Mouse (Mus musculus): Measurements from ENCODE around the gene Mmp24.
A peak's percentile ranks its signal among the peaks of the same experiment; 100 is the strongest.

Mmp24 gene

DNA sequence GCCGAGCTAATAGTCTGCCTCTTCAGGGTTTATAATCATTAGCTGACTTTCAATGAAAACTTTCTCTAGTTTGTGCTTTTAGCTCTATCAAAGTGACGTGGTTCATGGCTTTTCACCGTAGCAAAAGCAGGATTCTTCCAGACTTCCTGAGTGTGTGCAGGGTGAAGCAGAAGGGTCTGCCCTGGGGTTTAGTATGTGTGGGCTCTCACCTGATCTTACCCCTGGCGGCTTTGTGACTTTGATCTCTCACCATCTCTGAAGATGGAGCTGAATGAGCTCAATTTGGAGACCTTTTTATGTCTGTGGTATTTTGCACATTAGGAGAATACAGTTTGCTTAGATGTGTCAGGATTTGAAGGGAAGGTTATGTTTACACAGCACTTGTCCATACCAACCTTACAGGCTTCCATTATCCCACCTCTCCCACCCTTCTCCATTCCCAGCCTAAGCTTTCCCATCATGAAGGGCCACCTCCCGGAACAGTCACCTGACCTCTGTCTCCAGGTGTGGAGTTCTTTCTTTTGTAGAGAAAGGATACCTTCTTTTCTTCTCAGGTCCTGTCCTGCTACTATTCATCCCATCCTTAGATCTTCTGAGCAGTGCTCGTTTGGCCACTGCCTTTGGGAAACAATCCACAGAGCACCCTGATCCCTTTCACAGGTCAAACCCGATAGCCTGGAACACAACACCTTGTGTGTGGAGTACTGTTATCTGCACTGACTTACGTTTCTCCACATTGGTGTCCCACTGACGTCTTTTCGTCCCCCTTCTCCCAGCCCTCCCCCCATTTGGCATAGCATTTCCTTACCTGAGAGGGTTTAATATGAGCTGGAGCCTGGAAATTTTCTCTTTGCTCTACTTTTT, 1.9 kb downstream of the Mmp24 start:
- no peak for DNase-seq

DNA sequence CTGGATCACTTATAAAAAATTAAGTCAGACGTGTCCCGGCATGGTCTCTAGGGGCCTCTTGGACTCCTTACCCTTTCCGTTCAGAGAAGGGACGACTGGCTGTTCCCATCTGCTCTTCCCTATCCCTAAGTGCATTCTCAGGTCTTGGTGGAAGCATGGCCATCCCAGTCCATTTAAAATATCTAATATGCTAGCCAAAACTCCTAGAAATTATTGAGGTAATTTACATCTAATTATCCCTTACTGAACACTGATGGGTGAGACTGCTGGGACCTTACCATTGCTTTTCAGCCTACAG, 2.5 kb downstream of the Mmp24 start:
- no peak for DNase-seq

DNA sequence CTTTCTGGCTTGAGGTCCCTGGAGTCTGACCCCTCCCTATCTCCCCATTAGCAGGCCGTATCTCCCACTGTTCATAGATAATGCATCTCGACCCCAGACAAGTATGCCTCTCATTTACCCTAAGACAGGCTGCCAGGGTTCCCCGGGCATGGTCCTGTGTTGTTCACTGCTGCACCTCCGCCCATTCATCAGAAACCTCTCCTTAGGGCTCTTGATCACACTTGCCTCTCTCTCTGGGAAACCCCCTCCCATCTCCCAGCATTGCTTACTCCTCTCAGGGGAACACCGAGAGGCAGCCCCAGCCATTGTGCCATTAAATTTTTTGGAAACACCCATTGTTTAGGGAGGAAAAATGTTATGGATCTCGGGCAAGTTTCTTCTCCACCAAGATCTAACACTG, 2.9 kb downstream of the Mmp24 start:
- DNase-seq = no peak

DNA sequence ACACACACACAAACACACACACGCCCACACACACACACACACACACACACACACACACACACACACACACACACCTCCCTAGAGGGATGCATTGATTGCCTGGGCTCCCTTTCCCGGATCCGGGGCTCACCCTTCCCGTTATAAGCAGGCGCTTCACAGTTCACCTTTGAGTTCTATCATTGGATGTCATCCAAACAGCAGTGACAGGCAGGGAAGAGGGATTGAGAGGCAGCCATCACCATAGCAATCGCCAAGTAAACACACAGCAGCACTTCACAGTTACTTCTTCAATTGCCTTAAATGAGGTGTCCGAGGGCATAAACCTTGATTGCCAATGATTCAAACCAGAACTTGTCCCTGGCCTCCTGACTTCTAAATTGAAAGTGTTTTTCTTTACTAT, 3.9 kb downstream of the Mmp24 start:
- peak; percentile 25 for DNase-seq

DNA sequence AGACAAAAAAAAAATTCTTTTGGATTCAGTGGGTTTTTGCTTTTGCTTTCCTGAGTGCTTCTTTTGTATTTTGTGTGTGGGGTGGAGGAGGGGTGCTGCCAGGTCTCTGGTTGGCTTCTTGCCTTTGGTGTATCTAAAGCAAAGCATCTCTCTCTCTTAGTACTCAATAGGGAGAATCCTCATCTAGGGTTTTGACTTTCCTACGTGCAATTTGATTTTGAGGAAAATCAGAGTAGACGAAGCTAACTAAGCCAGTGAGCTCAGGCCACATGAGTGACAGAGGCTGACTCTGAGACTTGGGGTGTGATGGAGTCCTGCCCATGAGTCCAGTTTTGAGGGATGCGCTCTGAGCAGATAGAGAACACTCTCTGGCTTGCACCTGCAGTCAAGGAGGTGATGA, 4.4 kb downstream of the Mmp24 start:
- no peak for DNase-seq

DNA sequence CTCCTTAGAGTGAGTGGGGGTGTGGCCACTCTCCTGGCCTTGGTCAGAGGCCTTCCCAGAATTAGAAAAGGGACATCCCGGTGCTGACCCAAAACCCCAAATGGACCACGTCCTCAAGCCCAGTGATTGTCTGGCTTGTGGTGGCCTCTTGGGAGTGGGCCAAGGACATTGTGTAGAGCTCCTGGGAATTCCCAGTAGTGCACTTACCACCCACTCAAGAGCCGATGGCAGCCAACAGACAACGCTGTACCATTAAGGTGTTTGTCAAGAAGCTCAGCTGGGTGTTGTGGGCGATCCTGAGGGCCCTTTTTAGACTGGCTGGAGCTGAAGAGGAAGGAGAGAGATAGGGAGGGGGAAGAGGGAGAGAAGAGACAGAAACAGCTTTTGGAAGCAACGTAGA, 9.4 kb downstream of the Mmp24 start:
- DNase-seq = no peak

DNA sequence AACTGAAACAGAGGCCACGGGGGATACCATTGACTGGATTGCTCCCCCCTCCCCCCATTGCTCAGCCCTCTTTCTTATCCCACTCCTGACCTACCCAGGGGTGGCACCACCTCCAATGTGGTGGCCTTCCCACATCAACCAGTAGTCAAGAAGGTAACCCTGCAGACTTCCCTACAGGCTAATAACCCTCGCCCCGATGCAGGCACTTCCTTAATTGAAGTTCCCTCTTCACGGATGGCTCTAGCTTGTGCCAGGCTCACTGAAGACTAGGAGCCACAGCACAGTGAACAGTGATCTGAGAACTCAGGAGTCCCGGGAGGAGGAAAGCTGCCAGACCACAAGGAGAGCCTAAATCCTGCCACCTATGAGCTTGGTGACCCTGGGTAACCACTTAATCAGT, 11.8 kb downstream of the Mmp24 start:
- DNase-seq = no peak

DNA sequence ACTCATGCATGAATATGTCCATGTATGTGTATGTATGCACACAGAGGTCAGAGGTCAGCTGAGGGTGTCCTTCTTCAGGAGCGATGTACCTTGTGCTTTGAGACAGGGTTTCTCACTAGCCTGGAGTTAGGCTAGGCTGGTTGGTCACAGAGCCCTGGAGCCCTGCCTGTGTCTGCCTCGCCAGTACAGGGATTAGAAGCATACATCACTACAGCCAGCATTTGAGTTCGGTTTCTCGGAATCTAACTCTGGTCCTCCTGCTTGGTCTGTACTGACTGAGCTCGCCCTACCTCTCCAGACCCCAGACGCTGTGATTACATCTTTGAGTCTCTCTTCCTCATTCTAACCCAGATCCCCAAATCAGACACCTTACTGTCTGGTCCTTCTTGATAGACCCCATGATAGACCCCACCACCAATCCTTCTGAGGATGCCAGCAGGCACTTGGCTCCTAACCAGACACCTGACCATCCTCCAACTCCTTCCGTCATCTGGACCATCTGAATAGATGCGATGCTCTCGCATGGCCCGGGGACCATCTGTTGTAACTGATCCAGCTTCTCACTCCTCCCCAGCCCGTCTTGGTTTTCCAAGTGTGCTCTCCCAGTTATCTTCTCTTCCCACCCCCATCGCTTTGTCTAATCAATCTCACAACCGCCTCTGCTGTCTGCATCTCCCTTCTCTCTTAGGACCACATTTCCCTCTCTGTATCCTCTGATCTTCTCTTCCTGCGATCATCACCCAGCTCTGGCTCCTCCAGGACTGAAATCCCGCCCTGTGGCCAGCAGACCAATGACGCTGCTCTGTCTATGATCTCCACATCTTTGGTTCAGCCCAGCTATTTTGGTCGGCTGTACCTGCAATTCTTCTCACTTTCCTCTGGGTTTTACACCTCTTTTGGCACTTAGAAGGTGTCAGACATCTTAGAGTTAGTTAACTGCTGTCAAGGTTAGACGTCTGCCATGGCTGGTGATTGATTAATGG, 13.1 kb downstream of the Mmp24 start:
- no peak for DNase-seq

DNA sequence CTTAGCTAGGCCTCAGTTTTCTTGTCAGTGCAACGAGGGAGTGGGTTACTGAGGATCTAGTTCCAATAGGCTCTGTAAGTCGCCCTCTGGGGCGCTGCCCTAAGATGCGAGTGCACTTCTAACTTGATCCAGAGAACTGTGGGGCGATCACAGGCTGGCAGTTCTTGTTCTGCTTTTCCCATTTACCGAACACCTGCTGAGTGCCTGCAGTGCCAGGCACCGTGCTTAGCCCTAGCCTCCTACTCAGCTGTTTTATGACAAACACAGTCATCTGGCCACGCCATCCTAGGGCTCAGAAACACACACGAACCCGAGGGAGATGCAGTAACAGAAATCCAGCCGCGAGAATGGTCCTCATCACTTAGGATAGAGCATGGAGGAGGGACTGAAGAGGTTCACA, 17.8 kb downstream of the Mmp24 start:
- no peak for DNase-seq

DNA sequence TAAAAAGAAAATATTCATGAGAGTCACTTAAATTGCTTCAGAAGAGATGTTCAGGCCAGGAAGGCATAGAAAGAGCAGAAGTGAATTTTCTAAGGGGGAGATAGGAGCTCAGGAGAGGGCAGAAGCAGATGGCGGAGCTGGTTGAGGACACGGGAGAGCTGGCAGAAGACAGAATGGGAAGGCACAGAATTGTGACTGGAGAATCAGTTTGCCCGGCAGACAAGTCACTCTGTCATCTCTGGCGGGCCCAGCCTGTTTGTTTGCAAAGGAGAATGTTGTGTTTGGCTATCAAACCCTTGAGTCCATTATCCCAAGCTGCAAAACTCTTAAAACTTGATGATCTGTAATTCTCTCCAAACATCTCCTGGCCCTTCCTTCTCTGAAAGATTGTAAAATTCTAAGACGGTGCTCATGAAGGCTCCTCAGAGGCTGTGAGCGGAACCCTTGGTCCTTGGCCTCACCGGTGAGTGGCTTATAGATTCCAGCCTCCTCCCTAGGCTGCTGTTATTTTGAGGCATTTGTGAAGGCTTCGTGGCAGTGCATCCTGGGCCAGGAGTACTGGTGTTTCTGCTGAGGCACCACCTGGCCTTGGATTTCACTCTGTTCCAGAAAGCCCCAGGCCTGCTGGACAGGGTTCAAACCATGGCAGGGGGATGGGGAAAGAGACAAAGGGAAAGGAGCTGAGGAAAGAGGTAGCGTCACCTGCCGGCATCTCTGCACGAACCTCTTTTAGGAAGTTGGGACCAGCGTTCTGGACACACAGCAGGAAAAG, 19.7 kb downstream of the Mmp24 start:
- no peak for DNase-seq

DNA sequence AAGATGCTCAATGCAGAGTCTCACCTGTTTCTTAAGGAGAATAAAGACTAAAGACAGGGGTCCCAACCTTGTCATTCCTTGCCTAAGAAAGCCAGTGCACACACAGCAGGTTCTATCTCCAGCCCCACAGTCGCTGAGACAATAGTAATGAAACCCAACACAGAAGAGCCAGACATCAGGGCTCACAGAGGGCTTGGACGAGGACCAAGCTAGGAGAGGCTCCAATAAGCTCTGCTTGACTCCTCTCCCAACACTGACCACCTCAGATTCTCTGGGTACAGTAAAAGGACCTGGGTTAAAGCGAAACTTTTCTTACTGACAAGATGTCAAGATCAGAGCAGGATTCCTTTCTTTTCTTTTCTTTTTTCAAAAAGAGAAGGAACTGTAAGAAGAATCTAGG, 23.5 kb downstream of the Mmp24 start:
- DNase-seq = no peak

DNA sequence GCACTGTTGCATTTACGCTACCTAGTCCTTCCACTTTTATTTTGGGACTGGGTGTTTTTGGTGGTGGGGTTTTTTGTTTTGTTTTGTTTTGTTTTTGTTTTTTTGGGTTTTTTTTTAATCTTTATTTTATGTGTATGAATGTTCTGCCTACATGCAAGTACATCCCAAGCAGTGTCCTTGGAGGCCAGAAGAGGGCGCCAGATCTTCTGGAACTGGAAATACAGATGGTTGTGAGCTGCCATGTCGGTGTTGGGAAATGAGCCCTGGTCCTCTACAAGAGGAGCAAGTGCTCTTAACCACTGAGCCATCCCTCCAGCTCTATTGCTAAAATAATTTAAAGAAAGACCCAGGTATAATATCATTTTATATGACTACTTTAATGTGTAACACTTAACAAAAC, 27.6 kb downstream of the Mmp24 start:
- DNase-seq = peak; percentile 44

DNA sequence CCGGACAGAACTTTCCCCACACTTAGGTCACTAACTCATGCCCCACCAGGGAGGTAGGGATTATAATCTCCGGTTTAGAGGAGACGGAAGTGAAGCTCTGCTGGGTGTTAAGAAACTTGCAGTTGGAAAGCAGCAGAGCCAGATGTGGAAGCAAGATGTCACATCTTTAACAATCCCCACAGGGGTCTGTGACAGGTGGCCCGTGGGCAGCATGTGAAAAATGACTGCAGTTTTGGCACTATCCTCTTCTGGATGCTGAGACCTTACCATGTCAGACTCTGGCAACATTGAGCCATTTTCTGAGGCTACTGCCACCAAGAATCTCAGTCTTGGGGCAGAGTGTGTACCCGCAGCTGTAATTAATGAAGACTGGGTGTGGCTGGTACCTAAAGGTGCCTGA, 28.9 kb downstream of the Mmp24 start:
- no peak for DNase-seq

DNA sequence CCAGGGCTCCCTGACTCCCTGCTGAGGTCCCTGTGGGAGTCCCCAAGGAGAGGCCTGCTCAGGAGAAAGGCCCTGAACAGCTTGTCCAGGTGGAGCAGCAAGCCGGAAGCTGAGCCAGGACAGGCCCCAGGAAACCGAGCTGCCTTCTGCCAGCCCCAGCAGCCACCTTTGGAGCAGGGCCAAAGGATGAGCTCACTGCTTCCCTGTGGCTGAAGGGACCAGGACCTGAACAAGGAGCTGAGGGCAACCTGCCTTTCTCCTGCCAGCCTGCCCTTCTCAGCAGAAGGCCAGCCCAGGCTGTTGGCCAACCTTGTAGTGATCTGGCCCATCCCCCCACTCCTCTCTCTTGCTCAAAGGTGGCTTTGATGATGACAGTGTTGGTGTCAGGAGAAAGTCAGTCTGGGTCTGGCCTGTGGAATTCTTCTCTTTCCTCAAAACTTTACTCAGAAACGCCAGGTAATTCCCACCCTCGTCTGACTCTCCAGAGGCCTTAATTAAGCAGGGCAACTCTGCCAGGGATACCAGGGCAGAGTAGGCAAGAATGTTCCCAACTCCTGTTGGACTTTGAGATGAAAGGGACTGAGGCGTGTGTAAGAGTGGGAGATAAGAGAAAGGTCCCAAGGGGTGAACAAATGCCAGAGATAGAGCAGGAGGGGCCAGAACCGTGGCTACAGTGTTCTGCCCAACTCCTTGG, 30.2 kb downstream of the Mmp24 start:
- peak; percentile 58 for DNase-seq

DNA sequence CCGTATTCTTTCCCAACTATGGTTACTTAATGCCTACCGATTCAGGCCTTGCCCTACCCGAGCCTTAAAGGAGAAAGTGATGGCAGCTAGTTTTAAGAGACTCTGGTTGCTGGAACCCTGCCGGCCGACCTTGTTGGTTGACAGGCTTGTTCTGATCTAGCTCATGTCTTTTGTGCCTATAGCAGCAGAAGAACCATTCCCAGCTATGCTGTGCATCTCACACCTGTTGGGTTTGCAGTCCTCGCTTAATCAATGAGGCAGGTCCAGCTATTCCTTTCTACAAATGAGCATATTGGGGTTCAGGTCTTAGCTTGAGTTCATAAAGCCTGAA, 30.7 kb downstream of the Mmp24 start:
- no peak for DNase-seq

DNA sequence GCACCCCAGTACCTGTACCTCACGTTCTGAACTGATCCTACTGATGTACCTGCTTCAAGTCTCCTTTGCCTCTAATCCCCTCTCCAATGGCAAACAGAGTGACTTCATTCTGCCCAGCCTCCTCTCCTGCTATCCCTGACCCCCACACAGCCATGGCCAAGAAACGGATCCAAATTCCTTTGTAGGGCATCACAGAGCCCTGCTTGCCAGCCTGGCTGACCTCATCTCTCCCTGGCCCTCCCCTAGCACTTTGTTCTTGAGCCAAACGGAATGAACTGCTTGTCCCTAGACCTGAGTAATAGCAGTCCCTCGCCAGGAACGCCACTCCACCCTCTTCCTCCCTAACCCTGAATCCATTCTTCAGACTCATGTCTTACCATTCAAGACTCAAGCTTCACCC, 31.4 kb downstream of the Mmp24 start:
- DNase-seq = no peak

DNA sequence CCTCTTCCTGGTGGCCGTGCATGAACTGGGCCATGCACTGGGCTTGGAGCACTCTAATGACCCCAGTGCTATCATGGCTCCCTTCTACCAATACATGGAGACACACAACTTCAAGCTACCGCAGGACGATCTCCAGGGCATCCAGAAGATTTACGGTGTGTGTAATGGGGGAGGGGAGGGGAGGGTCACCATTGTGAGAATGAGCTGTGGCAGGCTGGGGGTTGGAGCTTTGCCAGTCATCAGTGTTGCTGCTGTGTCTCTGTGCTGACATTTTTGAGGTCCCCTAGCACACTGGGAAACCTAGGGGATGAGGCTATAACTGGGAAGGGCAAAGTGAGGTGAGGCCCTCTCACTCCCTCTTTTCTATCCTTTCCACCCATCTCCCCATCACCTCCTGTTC, 32.3 kb downstream of the Mmp24 start:
- no peak for DNase-seq

DNA sequence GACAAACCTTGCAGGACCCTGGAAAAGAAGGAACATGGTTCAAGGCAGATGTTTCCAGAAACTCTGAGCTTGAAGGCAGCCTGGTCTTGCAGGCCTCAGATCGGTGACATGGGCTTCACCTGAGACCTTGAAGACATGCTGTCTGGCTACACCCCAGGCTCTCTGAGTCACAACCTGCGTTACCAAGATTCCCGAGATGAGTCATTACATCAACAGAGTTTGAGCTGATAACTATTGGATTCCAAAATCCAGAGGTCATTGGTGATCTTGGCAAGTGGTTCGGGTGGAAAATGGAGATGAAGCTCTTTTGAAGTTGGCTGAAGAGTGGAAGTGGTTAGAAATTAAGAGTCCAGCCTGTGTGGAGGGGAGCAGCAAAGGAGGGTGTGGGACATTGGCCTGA, 34.5 kb downstream of the Mmp24 start:
- DNase-seq = no peak

DNA sequence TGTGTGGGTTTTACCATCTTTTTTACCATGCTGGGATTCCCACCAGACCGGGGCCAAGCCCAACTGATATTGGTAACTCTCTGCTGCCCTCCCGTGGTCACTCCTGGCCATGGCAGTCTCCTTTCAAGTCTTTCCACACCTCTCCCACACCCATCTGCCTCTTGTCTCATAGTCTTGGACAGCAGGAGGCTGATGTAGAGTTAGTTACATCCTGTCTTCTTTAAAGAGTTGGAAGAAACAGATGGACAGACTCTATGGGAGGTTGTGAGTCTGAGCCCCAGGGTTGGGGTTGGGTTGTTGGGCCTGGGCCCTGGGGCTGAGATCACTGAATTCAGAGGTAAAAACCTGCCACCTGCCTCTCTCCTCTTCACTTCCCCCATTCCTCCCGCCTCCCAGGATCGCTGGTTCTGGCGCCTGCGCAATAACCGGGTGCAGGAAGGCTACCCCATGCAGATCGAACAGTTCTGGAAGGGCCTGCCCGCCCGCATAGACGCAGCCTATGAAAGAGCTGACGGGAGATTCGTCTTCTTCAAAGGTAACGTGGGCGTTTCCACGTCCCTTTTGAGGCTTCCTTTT, 36.8 kb downstream of the Mmp24 start:
- DNase-seq = peak; percentile 77

DNA sequence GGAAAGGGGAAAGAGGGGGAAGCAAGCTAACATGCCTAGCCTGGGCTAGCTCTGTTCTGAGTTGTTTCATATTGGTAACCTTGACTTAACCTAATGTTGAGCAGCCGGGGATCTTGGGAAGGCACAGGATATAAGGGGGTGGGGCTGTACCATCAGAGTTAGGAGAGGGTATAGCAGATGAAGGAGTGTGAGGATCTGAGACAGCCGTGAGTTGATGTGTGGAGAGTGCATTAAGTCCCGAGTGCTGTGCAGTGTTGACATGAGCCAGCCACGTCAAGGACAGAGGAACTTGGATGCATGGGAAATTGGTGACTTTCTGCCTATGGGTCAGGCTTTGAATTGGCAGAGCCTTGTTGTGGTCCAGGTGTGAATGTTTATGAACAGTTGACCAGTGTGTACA, 37.5 kb downstream of the Mmp24 start:
- DNase-seq = no peak

DNA sequence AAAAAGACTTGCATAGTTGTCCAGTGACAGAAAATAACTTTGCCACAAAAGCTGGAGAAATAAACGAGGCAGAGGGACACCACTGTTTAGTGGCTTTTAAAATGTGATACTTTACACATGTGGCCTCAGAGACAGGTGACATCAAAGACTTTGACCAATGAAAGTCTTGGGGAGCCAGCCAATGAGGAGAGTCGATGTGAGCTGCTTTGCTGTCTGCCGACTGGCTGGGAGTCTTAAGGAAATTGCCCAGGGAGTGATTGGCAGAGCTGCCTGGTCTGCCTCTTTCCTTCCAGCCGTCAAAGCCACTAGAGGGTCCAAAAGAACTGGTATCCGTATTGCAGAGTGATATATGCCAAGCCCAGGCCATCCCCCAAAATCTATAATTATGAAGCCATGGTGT, 39.7 kb downstream of the Mmp24 start:
- peak; percentile 27 for DNase-seq

DNA sequence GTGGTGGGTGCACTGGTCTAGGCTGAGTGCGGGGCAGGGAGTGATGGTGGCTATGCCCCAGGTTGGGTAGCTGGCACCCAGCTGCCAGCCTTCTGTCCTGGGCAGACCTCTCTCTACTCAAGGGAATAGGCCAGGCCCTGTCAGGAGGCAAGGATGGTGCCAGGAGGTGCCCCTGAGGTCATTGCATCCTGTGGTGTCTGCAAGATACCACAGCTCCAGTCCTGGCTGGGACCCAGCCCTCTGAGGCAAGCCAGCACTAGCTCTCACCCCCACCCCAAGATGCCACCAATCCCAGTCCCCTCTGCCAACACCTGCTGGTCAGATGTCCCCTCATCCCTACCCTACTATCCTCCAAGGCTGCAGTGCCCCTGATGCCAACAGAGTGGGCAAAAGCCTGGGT, 41.0 kb downstream of the Mmp24 start:
- no peak for DNase-seq
